Mouse (Mus musculus): Measurements from ENCODE around the gene Ikzf5. TPM values are rescaled to one million over a fixed set of nuclear protein-coding genes. Genes with fewer than 3 reads are reported as not detected.

Ikzf5 gene
- polyA plus RNA-seq, 1 experiment: 30.7 TPM

GRCm38 (mm10) chr7:131362615-131363300 lies 47.6 kb downstream of the Ikzf5 start, which contains the start of gene 2310057M21Rik:
2310057M21Rik (minus strand) TSS chr7:131362759.
- H3K4me3 ChIP-seq (ENCODE audit: insufficient read depth, low read length): peak within 1 kb of the TSS; percentile 70
- H3K4me1 ChIP-seq (ENCODE audit: control insufficient read depth, insufficient read depth, low read length): no peaks in the 10 kb centered on the region
- H3K27ac ChIP-seq (ENCODE audit: insufficient read depth, low read length): peak within 1 kb of the TSS; percentile 52
- TF ChIP-seq POLR2A (IDR thresholded peaks at IDR 0.05; ENCODE audit: low read depth, low read length): peak; percentile 88
- no peak for TF ChIP-seq CTCF (IDR thresholded peaks at IDR 0.05; ENCODE audit: borderline replicate concordance, insufficient read depth, low read length)

- no peaks in the 10 kb centered on the region for H3K4me1 ChIP-seq (ENCODE audit: control insufficient read depth, insufficient read depth, low read length)
- H3K4me3 ChIP-seq (ENCODE audit: insufficient read depth, low read length): peak overlapping the region; percentile 70
- TF ChIP-seq POLR2A (IDR thresholded peaks at IDR 0.05; ENCODE audit: low read depth, low read length): no peak
- no peak for TF ChIP-seq CTCF (IDR thresholded peaks at IDR 0.05; ENCODE audit: borderline replicate concordance, insufficient read depth, low read length)
- H3K27ac ChIP-seq (ENCODE audit: insufficient read depth, low read length): peak overlapping the region; percentile 52
These were observed 48.1 kb downstream of the Ikzf5 start for GRCm38 (mm10) chr7:131362269-131362614.

DNA sequence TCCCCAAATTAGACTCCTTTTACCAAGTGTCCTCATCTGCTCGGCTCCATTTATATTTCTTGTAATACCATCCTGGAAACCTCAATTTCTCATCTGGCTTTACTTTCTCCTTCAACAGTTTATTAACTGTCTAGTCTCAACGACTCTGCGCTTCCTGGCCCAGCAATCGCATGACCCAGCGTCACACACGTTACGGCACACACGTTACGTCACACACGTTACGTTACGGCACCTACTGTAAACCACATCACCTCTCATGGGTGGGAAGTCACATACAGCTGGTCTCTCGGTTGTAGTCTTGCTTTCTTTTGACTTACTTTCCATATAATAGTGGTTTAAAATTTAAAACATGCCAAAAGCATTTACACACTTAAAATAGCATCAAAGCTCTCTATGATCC lies 54.2 kb downstream of the Ikzf5 start:
- Histone ChIP-seq H3K27ac (ENCODE audit: insufficient read depth, low read length) (no peak overlapping the region), H3K4me3 (ENCODE audit: insufficient read depth, low read length) (no peak overlapping the region), H3K4me1 (ENCODE audit: control insufficient read depth, insufficient read depth, low read length) (no peaks in the 10 kb centered on the region)
- TF ChIP-seq CTCF (IDR thresholded peaks at IDR 0.05; ENCODE audit: borderline replicate concordance, insufficient read depth, low read length) (no peak), POLR2A (IDR thresholded peaks at IDR 0.05; ENCODE audit: low read depth, low read length) (no peak)

DNA sequence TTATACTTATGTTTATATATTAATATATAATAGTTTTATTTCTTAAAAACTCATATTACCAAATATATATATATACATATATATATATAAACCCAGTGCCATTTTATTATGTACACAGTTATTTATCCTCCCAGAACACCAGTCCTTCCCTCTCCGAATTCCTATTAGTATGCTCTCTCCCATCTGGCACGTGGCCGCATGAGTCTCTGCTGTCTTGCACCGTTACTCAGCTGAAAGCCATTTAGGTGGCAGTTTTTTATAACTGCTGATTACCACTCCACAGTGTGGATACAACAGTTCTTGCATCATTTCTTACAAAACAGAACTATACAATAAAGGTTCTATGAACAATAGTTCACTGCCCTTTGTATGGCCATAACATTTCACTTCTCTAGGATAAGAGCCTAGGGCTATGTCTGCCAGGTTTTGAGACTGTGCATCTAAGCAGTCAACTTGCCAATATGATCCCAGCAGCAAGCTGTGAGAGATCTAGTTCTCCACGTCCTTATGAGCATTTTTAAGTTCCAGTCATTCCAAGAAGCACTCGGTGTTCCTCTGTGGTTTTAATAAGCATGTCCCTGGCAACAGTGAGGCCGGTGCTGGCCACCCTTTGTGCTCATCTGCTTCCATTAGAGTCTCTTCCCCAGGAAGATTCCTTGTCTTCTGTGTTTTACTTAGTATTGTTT lies 64.3 kb downstream of the Ikzf5 start:
- Histone ChIP-seq H3K27ac (ENCODE audit: insufficient read depth, low read length) (no peak overlapping the region), H3K4me1 (ENCODE audit: control insufficient read depth, insufficient read depth, low read length) (no peaks in the 10 kb centered on the region), H3K4me3 (ENCODE audit: insufficient read depth, low read length) (no peak overlapping the region)
- no peak for TF ChIP-seq CTCF (IDR thresholded peaks at IDR 0.05; ENCODE audit: borderline replicate concordance, insufficient read depth, low read length)
- TF ChIP-seq POLR2A (IDR thresholded peaks at IDR 0.05; ENCODE audit: low read depth, low read length): no peak

Other genes starting within 250 kb of the Ikzf5 start
- gene 5430419D17Rik, start 236.1 kb downstream of the Ikzf5 start, polyA plus RNA-seq (2011; ENCODE audit: insufficient read length, low read depth, missing spikeins): not detected in 2 replicates
- gene Cuzd1, start 88.2 kb downstream of the Ikzf5 start, polyA plus RNA-seq (2011; ENCODE audit: insufficient read length, low read depth, missing spikeins): not detected in 2 replicates
- gene Fam24b, start 81.0 kb downstream of the Ikzf5 start, polyA plus RNA-seq (2011; ENCODE audit: insufficient read length, low read depth, missing spikeins): not detected in 2 replicates
- gene Fam24a, start 76.7 kb downstream of the Ikzf5 start, polyA plus RNA-seq (2011; ENCODE audit: insufficient read length, low read depth, missing spikeins): not detected in 2 replicates
- gene 2310057M21Rik, start 47.8 kb downstream of the Ikzf5 start, polyA plus RNA-seq (2011; ENCODE audit: insufficient read length, low read depth, missing spikeins): 20.2 and 21.2 TPM in 2 replicates
- 41.4 and 44.2 TPM in 2 replicates for gene Pstk, start 39.4 kb downstream of the Ikzf5 start, polyA plus RNA-seq (2011; ENCODE audit: insufficient read length, low read depth, missing spikeins)
- 105 and 109 TPM in 2 replicates for gene Acadsb, start 80 bp upstream of the Ikzf5 start, polyA plus RNA-seq (2011; ENCODE audit: insufficient read length, low read depth, missing spikeins)
- gene Hmx3, start 132.3 kb upstream of the Ikzf5 start, polyA plus RNA-seq (2011; ENCODE audit: insufficient read length, low read depth, missing spikeins): not detected in 2 replicates
- not detected in 2 replicates for gene Hmx2, start 138.3 kb upstream of the Ikzf5 start, polyA plus RNA-seq (2011; ENCODE audit: insufficient read length, low read depth, missing spikeins)
- gene Bub3, start 149.7 kb upstream of the Ikzf5 start, polyA plus RNA-seq (2011; ENCODE audit: insufficient read length, low read depth, missing spikeins): 89.7 and 99.4 TPM in 2 replicates

Data from embryonic fibroblast, embryonic 13.5 days (primary cell).